Mouse (Mus musculus): ENCODE measurements at regions not wholly inside any gene's neighbourhood (a gene's known extent, or its start where the extent isn't known, plus 50 kb on each side); places are given as distances from the start of the nearest gene placed in this dataset.

DNA sequence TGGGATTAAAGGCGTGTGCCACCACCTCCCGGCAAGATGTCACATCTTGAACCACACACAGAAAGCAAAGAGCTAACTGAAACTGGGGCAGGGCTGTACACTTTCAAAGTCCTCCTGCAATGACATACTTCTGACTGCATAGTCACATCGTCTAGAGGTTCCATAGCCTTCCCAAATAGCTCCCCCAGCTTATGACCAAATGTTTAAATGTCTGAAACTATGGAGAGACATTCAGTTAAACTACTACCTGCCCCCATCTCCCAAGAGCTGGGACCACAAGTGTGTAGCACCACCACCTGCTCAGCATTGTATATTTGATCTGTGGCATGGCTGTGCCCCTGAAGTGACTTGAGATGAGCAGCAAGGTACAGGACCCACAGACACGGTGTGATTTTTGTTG is 52.1 kb upstream of the Kdm7a start:
- H3K4me3 ChIP-seq (ENCODE audit: low read depth, low read length) = no peak overlapping the region
- 73% methylated on average over 4 of the region's 4 CpGs for WGBS (ENCODE audit: insufficient replicate concordance)

DNA sequence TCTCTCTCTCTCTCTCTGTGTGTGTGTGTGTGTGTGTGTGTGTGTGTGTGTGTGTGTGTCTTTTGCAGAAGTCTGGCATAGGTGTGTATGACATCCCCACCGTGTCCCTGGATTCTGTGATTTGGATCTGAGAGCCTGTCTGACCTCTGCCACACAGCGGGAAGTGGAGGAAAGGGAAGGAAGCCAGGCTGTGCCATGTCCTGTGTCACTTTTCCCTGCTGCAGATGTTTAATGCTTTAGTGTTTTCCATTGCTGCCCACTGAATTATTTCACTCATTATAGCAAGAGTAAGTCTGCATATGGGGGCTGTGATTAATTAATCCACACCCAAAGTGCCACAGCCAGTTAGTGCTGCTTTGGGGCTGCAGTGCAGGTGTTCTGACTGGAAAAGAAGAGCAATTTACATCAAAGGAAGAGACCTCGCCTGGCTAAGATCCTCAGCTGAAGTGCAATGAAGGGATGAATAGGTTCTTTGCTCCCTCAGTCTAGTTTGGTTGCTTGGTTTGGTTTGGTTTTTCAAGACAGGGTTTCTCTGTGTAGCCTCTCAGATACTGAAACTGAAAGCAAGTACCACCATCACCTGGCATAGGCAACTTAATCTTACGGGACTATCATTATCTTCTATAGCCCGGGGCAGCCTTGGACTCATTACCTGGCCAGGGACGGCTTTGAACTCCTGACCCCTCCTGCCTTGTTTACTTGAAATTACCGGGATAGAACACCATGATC is 51.2 kb upstream of the Kdm7a start:
- Histone ChIP-seq H3K36me3 (replicated peaks; ENCODE audit: insufficient read depth, low read length) (no peaks in the 10 kb centered on the region), H3K27ac (ENCODE audit: low read depth) (no peak overlapping the region; the same call in 1 of the 2 replicates), H3K9me3 (ENCODE audit: low read length) (no peaks in the 10 kb centered on the region), H3K9ac (replicated peaks) (no peak overlapping the region), H3K4me1 (ENCODE audit: insufficient read depth) (peaks cover 19% of the 10 kb centered on the region), H3K4me2 (ENCODE audit: low read depth, low read length) (peak overlapping the region; percentile 81), H3K4me3 (ENCODE audit: low read depth, low read length) (no peak overlapping the region), H3K27me3 (ENCODE audit: insufficient read depth, low read length) (peaks cover 22% of the 10 kb centered on the region)
- DNase-seq (peak; percentile 13), ATAC-seq (no peak)
- WGBS (ENCODE audit: insufficient replicate concordance) = 49% methylated on average over 7 of the region's 7 CpGs
- TF ChIP-seq CTCF (IDR thresholded peaks at IDR 0.05; ENCODE audit: low read depth) (no peak), EP300 (IDR thresholded peaks at IDR 0.05; ENCODE audit: low read depth) (no peak)

More for the DNA sequence above, 52.1 kb upstream of the Kdm7a start:
- ATAC-seq = no peak
- no peak for DNase-seq
- Histone ChIP-seq H3K27me3 (ENCODE audit: insufficient read depth, low read length) (peaks cover 22% of the 10 kb centered on the region), H3K9ac (replicated peaks) (no peak overlapping the region), H3K27ac (ENCODE audit: low read depth) (peak overlapping the region; percentile 44; the same call in 1 of the 2 replicates), H3K9me3 (ENCODE audit: low read length) (no peaks in the 10 kb centered on the region), H3K4me1 (ENCODE audit: insufficient read depth) (peaks cover 19% of the 10 kb centered on the region), H3K4me2 (ENCODE audit: low read depth, low read length) (no peak overlapping the region), H3K36me3 (replicated peaks; ENCODE audit: insufficient read depth, low read length) (no peaks in the 10 kb centered on the region)
- TF ChIP-seq EP300 (IDR thresholded peaks at IDR 0.05; ENCODE audit: low read depth) = no peak
- no peak for TF ChIP-seq CTCF (IDR thresholded peaks at IDR 0.05; ENCODE audit: low read depth)

DNA sequence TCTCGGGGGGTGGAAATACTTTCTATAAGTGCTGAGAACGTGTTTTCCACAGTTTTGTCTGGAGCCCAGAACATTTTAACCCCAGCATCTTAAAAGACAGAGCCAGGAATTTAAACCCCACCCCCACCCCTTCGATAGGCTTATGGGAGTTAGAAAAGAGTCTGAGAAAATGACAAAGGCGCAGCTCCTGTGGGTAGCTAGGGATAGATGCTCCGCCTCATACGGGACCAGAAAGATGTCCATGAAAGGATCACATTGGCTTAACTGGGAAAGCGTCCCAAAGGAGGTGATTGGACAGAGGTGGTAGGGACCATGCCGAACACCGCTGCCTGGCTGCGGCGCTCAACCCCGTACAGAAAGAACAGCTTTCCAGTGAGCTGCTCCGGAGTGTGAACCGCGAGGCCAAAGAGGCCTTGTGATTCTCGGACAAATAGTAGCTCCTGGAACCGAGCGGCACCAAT is 50.6 kb upstream of the Kdm7a start:
- Histone ChIP-seq H3K27me3 (ENCODE audit: insufficient read depth, low read length) (peaks cover 22% of the 10 kb centered on the region), H3K4me2 (ENCODE audit: low read depth, low read length) (peak overlapping the region; percentile 81), H3K4me3 (ENCODE audit: low read depth, low read length) (peak overlapping the region; percentile 48), H3K9ac (replicated peaks) (no peak overlapping the region; the same call in 1 of the 2 replicates), H3K9me3 (ENCODE audit: low read length) (no peaks in the 10 kb centered on the region), H3K4me1 (ENCODE audit: insufficient read depth) (peaks cover 19% of the 10 kb centered on the region), H3K27ac (ENCODE audit: low read depth) (no peak overlapping the region), H3K36me3 (replicated peaks; ENCODE audit: insufficient read depth, low read length) (no peaks in the 10 kb centered on the region)
- ATAC-seq (peak; percentile 23; the same call in 1 of the 2 replicates), DNase-seq (peak; percentile 17)
- WGBS (ENCODE audit: insufficient replicate concordance) = 3% methylated on average over 18 of the region's 18 CpGs
- no peak for TF ChIP-seq EP300 (IDR thresholded peaks at IDR 0.05; ENCODE audit: low read depth)
- TF ChIP-seq CTCF (IDR thresholded peaks at IDR 0.05; ENCODE audit: low read depth) = no peak

DNA sequence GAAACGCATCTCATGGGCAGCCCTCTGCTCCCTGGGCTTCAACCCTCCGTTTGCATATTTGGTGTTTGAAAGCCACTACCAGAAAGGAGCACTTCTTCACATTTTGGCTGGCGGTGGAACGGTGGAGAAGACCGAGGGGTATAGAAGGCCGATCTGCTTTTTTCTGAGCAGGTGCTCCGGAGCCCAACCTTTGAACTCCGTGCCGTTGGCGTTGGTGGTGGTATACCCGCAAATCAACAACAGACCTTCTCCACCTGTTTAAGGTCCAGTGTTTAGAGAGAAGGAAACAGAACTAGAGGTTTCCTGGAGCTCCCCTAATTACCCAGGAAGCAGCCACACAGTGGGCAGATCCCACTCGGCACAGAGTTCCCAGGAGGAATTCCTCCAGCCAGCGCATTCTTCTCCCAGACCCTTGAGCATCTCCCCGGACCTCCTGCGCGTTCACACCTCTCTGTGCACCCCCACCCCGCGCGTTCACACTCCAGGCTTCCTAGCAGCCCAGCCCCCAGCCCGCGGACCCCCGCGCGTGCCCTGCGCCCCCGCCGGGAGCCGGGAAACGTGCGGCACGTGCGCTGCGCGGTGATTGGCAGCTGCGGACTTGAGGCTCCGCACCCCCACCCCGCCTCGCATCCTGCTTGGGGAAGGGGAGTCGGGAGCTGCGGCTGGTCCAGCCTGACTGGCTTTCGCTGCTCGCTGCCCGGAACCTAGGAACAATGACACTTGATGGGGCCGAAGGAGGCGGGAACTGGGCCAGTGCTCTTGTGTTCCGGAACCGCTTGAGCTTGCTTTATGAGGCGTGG is 49.9 kb upstream of the Kdm7a start:
- Histone ChIP-seq H3K4me3 (ENCODE audit: low read depth, low read length) (peak overlapping the region; percentile 48), H3K27me3 (ENCODE audit: insufficient read depth, low read length) (peaks cover 22% of the 10 kb centered on the region), H3K4me1 (ENCODE audit: insufficient read depth) (peaks cover 19% of the 10 kb centered on the region), H3K9ac (replicated peaks) (no peak overlapping the region; the same call in 1 of the 2 replicates), H3K9me3 (ENCODE audit: low read length) (no peaks in the 10 kb centered on the region), H3K36me3 (replicated peaks; ENCODE audit: insufficient read depth, low read length) (no peaks in the 10 kb centered on the region), H3K4me2 (ENCODE audit: low read depth, low read length) (peak overlapping the region; percentile 81), H3K27ac (ENCODE audit: low read depth) (no peak overlapping the region)
- 4% methylated on average over 46 of the region's 48 CpGs for WGBS (ENCODE audit: insufficient replicate concordance)
- DNase-seq (peak; percentile 24), ATAC-seq (no peak)
- TF ChIP-seq EP300 (IDR thresholded peaks at IDR 0.05; ENCODE audit: low read depth) (no peak), CTCF (IDR thresholded peaks at IDR 0.05; ENCODE audit: low read depth) (no peak)
